Mouse (Mus musculus) spleen, adult 2 months (tissue): Measurements from ENCODE around the gene Nosip. TPM values are rescaled to one million over a fixed set of nuclear protein-coding genes. Genes with fewer than 3 reads are reported as not detected.

Experiments used
- DNase-seq, 2 experiments: peaks; one replicate each; pipeline versions ENCODE4 v3.0.0 to v3.0.0-alpha.2; 2012 to 2021; ENCODE audit warnings: low spot score in 2 of 2, low read depth in 1 of 2
- H3K27ac ChIP-seq: fragments of 200-500 bp; 2 replicates; pipeline ENCODE4 v1.5.1; 2012; ENCODE audit warnings: low read length, inconsistent platforms; ENCODE audit not compliant: insufficient read depth
- H3K27me3 ChIP-seq: fragments of 200-500 bp; 2 replicates; pipeline ENCODE4 v1.6.1; 2012; ENCODE audit warnings: mild to moderate bottlenecking, moderate library complexity, low read length, inconsistent platforms; ENCODE audit not compliant: control insufficient read depth, insufficient read depth
- H3K36me3 ChIP-seq: fragments of 200-500 bp; 2 replicates; pipeline ENCODE4 v1.6.1; 2012; ENCODE audit warnings: mild to moderate bottlenecking, low read length, inconsistent platforms; ENCODE audit not compliant: control insufficient read depth, insufficient read depth
- H3K4me1 ChIP-seq: fragments of 200-500 bp; 2 replicates; pipeline ENCODE4 v1.6.1; 2011; ENCODE audit warnings: inconsistent platforms; ENCODE audit not compliant: control insufficient read depth, insufficient read depth, insufficient read length
- H3K4me3 ChIP-seq: fragments of 200-500 bp; 2 replicates; pipeline ENCODE4 v1.5.1; 2011; ENCODE audit warnings: mild to moderate bottlenecking, inconsistent platforms; ENCODE audit not compliant: insufficient read depth, insufficient read length; ENCODE audit errors: extremely low read depth
- CTCF ChIP-seq: fragments of 200-500 bp; IDR thresholded peaks from 2 replicates; pipeline ENCODE4 v1.5.1; 2011; ENCODE audit warnings: mild to moderate bottlenecking, inconsistent platforms; ENCODE audit not compliant: insufficient read depth, insufficient read length, insufficient replicate concordance; ENCODE audit errors: extremely low read depth
- POLR2A ChIP-seq: fragments of 200-500 bp; IDR thresholded peaks from 2 replicates; pipeline ENCODE4 v1.6.1; 2011; ENCODE audit warnings: low read depth, low read length, inconsistent platforms
- WGBS: fragments of 180-500 bp; shearing (Covaris S2); methylation state at CpG from one replicate; pipeline ENCODE4 v1.1.7; 2018; 5-methylcytosine and 5-hydroxymethylcytosine counted together
- polyA plus RNA-seq: library from polyadenylated mRNA; depleted of rRNA; stranded (reverse); fragments of >200 nt; gene quantifications from 2 replicates; pipeline ENCODE4 v1.2.3, GENCODE M21; 2012

Nosip gene
- polyA plus RNA-seq, 1 experiment, result 67.9 TPM

- H3K27ac ChIP-seq, result no peak overlapping the region
Measured at GRCm38 (mm10) chr7:45072230-45072629, 10.0 kb downstream of the Nosip start.

DNA sequence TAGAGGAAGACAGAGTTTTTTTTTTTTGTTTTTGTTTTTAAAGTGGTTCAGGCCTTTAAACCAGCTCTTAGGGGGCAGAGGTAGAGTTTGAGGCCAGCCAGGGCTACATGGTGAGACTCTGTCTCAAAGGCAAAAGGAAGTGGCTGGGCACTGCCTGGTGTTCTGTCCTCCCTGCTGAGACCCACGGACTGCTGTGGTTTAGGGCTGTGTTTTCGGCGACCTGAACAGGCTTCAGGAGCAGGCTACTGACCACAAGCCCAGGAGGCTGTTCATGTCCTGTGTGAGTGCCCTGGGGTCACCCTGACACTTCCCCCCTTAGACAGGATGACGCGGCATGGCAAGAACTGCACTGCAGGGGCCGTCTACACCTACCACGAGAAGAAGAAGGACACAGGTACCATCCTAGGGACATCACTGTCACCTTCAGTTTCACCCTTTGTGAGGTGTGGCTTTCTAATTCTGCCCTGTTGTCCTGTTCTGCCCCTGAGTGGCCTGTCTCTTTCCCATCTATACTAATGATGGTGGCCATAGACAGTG, 11.0 kb downstream of the Nosip start:
- 55% methylated on average over 7 of the region's 7 CpGs for WGBS
- no peak for DNase-seq
- H3K36me3 ChIP-seq, result peaks cover 27% of the 10 kb centered on the region
- H3K4me3 ChIP-seq, result no peak overlapping the region
- TF ChIP-seq POLR2A (no peak), CTCF (no peak)
- no peaks in the 10 kb centered on the region for H3K27me3 ChIP-seq
- H3K27ac ChIP-seq, result no peak overlapping the region
- H3K4me1 ChIP-seq, result no peaks in the 10 kb centered on the region

More at GRCm38 (mm10) chr7:45072230-45072629, 10.0 kb downstream of the Nosip start:
- WGBS, result 81% methylated on average over 2 of the region's 2 CpGs
- peaks cover 21% of the 10 kb centered on the region for H3K36me3 ChIP-seq
- H3K27me3 ChIP-seq, result no peaks in the 10 kb centered on the region
- no peak for DNase-seq
- no peaks in the 10 kb centered on the region for H3K4me1 ChIP-seq
- H3K4me3 ChIP-seq, result no peak overlapping the region
- TF ChIP-seq POLR2A (no peak), CTCF (peak; percentile 27; the same call in 1 of the 2 replicates)

DNA sequence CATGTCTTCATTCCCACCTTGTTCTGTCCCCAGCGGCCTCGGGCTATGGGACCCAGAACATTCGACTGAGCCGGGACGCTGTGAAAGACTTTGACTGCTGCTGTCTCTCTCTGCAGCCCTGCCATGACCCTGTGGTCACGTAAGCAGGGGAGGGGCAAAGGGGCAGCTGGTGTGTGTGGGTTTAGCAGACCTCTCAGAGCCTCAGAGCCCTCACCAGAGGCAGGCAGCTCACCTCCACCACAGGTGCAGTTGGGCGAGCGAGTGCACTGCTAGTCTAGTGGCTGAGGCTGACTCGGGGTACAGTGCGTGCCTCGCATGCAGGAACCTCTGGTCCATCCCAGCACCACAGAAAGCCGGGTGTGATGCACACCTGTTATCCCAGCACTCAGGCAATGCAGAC, 11.7 kb downstream of the Nosip start:
- WGBS, result 87% methylated on average over 12 of the region's 12 CpGs
- Histone ChIP-seq H3K27me3 (no peaks in the 10 kb centered on the region), H3K4me3 (no peak overlapping the region), H3K36me3 (peaks cover 27% of the 10 kb centered on the region), H3K4me1 (no peaks in the 10 kb centered on the region), H3K27ac (no peak overlapping the region)
- DNase-seq, result no peak
- TF ChIP-seq CTCF, result no peak
- no peak for TF ChIP-seq POLR2A

DNA sequence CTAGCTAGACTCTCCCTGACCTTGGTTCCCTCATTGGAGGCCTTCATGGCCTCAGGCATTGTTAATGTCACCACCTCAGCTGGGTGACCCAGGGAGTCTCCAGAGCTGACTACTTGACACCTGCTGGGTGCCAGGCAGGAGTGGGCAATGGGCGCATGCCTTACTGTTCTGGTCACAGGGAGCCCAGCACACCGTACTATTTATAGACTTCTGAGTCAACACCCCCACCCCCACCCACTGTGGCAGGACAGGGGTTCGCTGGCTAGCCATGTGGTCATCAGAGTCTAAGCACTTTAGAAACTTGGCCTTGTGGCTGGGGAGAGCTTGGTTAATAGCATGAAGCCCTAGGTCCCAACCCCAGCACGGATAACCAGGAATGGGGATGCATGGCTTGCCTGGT, 13.2 kb downstream of the Nosip start:
- no peak overlapping the region for H3K4me3 ChIP-seq
- peaks cover 27% of the 10 kb centered on the region for H3K36me3 ChIP-seq
- TF ChIP-seq CTCF (no peak), POLR2A (no peak)
- H3K27me3 ChIP-seq, result no peaks in the 10 kb centered on the region
- DNase-seq, result no peak
- no peak overlapping the region for H3K27ac ChIP-seq
- WGBS, result 86% methylated on average over 4 of the region's 4 CpGs
- H3K4me1 ChIP-seq, result no peaks in the 10 kb centered on the region

DNA sequence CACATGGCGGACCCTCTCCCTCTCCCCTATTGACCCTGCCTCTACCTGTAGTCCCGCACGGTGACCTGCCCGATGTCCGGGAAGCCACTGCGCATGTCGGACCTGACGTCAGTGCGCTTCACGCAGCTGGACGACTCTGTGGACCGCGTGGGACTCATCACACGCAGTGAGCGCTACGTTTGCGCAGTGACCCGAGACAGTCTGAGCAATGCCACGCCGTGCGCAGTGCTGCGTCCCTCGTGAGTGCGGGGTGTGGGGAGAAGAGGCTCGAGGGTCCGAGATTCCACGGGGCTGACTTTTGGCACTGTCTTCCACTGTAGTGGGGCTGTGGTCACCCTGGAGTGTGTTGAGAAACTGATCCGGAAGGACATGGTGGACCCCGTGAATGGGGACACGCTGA, 14.3 kb downstream of the Nosip start:
- 93% methylated on average over 30 of the region's 30 CpGs for WGBS
- Histone ChIP-seq H3K36me3 (peaks cover 27% of the 10 kb centered on the region), H3K27me3 (no peaks in the 10 kb centered on the region), H3K4me3 (no peak overlapping the region), H3K4me1 (0 out of 2 replicates have a peak, but pooled peaks cover 2% of the 10 kb centered on the region), H3K27ac (no peak overlapping the region)
- no peak for DNase-seq
- TF ChIP-seq POLR2A, result no peak

DNA sequence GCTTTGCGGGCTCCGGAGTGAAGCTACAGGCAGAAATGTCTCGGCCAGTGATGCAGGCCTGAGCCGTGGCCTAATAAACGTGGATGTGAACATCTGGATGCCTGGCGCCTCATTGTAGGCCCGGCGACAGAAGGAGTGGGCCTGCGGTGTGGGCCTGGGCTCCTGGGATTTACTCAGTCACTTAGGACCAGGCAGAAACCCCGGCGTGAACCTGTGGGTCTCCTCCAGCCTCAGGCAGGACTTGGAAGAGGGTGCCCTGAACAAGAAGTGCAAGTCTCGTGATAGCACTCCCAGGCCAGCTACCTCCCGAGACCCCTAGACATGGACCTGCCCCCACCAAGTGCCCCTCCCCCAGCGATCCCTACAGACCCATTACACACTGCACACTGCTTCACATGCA, 15.1 kb downstream of the Nosip start:
- H3K27me3 ChIP-seq, result no peaks in the 10 kb centered on the region
- H3K4me1 ChIP-seq, result 0 out of 2 replicates have a peak, but pooled peaks cover 2% of the 10 kb centered on the region
- TF ChIP-seq CTCF (no peak), POLR2A (no peak)
- WGBS, result 93% methylated on average over 14 of the region's 14 CpGs
- peaks cover 27% of the 10 kb centered on the region for H3K36me3 ChIP-seq
- H3K27ac ChIP-seq, result no peak overlapping the region
- H3K4me3 ChIP-seq, result no peak overlapping the region
- DNase-seq, result no peak

DNA sequence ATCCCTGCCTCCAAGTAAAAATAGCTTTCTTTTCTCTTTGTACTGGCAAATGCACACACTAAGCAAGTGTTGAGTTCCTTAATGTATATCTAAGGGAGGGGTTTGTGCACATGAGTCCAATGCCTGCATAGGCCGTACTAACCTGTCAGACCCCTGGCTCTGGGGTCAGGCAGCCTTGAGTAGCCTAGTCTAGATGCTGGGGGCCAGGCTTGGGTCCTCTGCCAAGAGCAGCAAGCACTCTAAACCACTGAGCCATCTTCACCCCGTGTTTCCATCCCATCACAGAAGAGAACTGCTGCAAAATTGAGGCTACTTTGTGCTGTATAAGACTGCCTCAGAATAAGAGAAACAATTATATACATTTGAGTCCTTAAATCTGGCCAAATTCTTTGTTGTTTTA, 15.6 kb downstream of the Nosip start:
- TF ChIP-seq POLR2A (no peak), CTCF (no peak)
- Histone ChIP-seq H3K27ac (no peak overlapping the region), H3K4me1 (peaks cover 4% of the 10 kb centered on the region; the same call in 1 of the 2 replicates), H3K27me3 (no peaks in the 10 kb centered on the region), H3K36me3 (peaks cover 27% of the 10 kb centered on the region), H3K4me3 (no peak overlapping the region)
- 84% methylated on average over 2 of the region's 2 CpGs for WGBS
- no peak for DNase-seq
